Mouse (Mus musculus) liver, embryonic 14.5 days (tissue): ENCODE data around the gene Pabpn1.

Experiments used
- CTCF ChIP-seq: IDR thresholded peaks from 2 replicates; pipeline ENCODE4 v1.5.1; 2016; ENCODE audit warnings: antibody characterized with exemption, low read depth, control low read depth
- EP300 ChIP-seq: IDR thresholded peaks from 2 replicates; pipeline ENCODE4 v1.6.1; 2016; ENCODE audit warnings: antibody characterized with exemption, low read depth

DNA sequence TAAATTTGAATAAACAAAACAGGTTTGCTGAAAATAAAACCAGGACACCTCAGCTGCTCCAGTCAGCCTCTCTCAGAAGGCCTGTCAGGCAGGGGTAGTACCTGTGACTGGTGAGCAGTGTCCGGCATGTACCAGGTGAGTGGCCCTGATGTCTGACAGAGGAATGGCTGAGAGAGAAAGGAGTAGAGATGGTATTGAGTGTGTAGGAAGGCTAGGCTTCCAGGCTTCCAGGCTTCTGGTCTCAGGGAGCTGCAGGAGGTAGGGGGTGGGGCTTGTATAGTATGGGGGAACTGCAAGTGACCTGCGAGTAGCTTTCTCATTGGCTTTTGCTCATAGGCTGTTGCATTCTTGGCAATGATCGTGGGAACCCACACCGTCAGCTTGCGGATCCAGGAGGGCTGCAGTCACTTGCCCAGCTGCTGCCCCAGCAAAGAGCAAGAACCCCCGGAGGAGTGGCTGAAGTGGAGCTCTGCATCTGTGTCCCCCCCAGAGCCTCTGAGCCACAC lies 40.4 kb downstream of the Pabpn1 start, which contains the start of gene Il25:
- no peak for TF ChIP-seq CTCF
- no peak for TF ChIP-seq EP300
